Mouse (Mus musculus): ENCODE results near the gene Gm28374.
"Not testable (repeated sequence)": the region's sequence is repeated elsewhere in the genome, so short reads cannot be mapped to it uniquely, and the experiment has no call there.

Gm28374 gene

DNA sequence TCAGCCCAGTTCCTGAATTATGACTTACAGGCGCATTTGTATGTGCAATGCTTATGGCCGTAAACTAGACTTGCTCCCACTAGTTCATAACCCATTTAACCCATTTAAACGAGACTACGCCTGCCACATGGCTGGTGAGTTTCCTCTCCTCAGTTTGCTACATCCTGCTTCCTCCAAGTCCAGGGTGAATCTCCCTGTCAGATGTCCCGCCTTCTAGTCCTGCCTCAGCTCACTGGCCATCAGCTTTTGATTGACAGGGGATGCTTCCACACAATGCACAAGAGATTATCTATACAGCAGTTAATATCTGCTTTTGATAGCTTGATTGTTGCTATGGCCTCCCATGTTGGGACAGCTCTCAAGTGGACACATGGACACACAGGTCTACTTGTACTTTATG, 27.8 kb downstream of the Gm28374 start:
- peak; percentile 4 for DNase-seq

DNA sequence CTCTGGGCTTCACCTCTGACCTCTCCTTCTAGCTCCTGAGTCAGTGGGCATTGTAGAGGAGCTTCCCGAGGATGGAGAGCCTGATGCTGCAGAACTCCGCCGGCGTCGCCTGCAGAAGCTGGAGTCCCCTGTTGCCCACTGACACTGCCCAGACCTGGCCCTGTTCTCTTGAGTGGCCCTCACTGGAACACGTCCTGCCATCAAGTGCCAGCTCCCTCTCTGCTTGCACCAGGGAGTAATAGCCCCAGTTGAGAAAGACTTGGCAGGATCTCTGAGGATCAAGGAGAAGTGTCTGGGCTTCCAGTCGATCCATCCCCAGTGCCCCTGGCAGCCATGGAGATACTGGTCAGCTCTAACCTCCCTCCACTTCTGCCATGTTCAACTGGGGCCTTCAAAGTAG, 29.5 kb downstream of the Gm28374 start:
- DNase-seq, result peak; percentile 8

DNA sequence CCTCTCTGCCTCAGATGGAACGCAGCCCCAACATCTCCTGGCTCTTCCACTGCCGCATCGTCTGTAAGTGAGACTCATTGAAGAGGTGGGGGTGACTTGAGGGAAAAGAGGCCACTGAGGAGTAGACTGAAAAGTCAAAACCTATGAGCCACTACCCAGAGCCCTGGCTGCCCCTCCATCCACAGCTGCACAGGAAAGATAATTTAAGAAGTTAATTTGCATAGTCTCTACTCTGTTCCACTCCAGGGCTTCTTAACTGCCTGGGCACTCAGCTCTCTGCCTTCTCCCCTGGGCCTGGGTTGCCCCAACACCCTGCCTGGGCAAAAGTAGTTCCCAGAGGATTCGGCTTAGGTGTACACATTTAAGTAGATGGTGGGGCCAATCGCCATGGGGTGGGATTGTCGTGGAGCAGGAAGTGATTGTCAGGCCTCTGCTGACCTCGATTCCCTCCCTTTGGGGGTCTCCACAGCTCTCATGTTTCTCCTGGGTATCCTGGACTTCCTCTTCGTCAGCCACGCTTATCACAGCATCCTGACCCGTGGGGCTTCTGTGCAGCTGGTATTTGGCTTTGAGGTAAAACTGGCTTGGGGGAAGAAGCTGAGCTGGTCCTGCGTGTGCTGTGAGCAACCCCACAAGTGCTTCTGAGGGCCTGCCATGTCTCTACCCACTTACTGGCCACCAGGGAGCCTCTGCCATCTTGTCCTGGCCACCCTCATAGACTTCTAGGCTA, 33.2 kb downstream of the Gm28374 start:
- DNase-seq, result peak; percentile 14

DNA sequence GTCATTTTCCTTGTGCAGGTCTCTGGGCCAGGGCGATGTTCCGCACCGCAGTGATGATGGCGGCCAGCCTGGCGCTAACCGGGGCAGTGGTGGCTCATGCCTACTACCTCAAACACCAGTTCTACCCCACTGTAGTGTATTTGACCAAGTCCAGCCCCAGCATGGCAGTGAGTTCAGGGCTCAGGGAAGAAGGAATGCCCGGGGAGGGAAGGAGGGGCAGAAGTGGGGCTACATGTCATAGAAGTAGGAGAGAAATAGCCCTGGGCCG, 34.2 kb downstream of the Gm28374 start:
- peak; percentile 36 for DNase-seq

DNA sequence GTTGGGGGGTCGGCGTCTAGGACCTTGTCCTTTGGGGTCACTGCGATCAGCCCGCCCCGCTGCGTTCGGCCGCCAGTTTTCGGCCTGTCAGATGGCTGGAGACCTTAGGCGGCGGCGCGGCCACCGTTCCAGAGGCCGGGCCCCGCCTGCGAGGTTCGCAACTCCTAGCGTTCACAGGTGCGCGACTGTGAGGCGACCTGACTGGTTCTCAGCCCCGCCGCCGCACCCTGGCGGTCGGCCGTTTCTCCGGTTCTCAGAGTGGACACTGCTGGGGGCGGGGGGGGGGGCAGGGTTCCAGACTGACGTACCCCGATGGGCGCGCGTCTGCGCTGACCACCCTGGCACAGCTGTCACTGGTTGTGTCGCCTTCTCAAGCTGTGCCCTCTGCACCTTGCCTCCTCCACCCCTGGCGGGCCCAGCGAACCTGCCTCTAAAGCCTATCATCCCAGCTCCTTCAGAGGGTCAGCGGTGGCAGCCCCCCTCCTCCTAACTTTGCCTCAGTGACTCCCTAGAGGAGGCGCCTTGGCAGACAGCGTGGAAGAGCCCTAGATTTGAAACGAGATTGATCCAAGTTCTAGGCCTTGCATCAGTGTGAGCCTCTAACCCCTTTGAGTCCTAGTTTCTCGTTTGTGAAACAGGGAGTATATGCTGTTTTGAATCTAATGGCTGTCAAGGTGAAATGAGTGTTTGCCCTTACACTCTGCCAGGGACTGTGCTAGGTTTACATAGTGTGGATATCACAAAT, 34.7 kb downstream of the Gm28374 start:
- no peak for DNase-seq

DNA sequence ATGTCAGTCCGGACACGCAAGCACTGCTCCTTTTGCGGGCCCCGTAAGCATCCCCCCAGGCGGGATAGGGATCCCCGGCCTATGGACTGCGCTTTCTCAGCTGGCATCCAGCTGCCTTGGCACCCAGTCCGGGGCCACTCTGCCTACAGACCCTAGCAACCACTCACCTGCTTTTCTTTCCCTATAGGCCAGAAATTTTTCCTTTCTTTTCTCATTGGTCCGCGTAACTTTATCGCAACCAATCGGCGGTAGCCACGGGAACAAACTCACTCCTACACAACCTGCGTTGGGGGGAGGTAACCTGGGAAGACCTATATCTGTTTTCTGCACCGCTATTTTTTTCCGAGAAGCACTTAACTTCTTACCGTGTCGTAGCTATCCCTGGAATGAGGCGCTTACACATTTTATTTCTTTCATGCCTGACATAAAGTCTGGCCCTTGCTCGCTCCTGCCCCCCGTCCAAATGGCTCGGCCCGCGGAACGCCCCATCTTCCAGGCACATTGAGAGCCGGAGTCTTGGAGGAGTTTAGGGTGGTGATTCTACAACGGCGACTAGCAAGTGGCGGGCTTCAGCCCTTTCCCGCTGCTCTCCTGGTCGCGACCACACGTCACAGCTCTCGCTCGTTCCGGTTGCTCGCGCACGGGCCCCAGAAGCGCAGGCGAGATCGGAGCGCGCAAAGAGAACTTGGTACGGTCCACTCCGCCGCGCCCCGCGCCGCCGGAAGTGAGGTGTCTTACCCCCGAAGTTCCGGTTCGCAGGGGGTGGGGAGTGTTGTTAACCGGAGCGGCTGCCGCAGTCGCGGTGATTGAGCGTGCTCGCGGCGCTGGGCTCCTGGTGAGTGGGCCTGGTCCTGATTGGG, 35.5 kb downstream of the Gm28374 start, which contains the start of gene Syvn1:
Gene Syvn1, plus strand, starts transcription at position 283 of the 860 bp plus-strand sequence.
- peak; percentile 97 for DNase-seq

DNA sequence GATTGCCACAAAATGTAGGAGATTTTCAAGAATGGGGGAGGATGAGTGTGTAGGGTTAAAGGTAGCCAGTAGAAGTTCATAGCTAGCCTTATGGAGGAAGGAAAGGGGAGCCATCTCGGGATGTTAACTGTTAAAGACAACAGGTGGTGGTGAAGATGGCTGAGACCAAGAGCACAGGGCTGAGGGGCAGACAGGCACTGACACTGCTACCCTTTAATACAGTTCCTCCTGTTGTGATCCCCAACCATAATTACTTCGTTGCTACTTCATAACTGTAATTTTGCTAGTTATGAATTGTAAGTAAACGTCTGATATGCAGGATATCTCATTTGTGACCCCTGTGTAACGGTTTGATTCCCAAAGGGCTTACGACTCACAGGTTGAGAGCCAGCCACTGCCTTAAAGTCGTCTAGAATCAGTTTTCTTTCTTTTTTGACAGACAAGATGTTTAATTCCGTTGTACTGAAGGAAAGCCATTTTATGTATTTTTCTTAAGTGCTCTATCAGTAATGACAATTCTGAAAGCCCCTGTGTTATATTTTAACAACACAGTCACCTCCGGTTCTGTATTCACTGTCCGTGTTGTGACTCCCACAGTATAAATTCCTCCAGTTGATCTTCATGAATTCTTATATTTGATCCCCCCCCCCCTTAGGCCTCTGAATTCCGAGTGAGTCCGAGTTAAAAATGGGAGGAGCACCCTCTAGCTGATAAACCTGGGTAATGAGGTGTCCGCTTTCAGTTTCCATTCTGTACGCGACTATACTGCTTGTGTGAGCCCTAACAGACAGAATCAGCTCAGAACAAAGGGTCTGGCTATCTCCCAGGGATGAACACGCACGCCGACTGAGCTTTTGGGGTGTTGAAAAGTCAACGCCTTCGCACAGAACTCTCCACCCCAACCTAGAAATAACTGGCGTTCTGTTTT, 36.4 kb downstream of the Gm28374 start:
- peak; percentile 6 for DNase-seq

DNA sequence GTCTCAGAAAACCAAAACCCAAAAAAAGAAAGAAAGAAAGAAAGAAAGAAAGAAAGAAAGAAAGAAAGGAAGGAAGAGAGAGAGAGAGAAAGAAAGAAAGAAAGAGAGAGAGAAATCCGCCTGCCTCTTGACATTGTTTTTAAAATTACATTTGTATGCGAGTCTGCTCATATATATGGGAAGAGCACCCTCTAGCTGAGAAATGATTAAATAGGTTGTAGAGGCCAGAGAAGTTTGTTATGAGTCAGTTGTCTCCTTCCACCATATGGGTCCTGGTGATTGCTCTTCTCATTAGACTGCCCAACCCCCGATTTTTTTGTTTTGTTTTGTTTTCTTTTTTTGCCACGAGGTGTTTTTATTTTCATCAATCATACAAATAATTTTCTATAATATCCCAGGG, 38.0 kb downstream of the Gm28374 start:
- not testable (repeated sequence) for DNase-seq

DNA sequence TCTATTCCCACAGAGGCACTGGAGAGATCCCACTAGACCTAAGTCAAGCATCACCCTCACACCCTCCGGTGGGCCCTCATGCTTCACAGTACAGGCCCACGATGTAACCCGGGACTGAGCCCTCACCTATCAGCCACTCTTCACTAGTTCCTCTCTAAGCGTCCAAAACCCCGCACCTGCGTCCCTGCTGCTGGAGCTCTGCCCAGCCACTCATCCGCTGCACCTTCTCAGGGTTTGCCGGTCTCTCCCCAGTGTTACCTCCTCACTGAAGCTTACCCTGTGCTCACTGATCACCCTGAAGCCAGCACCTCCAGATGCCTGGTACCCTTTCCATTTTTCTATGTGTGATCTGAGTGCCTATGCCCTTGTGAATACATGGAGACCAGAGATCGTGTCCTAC, 39.8 kb downstream of the Gm28374 start:
- peak; percentile 6 for DNase-seq

DNA sequence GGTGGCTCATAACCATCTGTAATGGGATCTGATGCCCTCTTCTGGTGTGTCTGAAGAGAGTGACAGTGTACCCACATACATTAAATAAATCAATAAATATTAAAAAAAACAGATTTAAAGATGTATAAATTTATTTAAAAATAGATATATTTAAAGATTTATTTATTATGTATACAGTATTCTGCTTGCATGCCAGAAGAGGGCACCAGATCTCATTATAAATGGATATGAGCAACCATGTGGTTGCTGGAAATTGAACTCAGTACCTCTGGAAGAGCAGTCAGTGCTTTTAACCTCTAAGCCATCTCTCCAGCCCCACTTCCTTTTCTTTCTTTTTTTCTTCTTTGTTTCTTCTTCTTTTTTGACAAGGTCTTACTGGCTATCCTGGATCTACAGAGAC, 42.1 kb downstream of the Gm28374 start:
- DNase-seq, result no peak

DNA sequence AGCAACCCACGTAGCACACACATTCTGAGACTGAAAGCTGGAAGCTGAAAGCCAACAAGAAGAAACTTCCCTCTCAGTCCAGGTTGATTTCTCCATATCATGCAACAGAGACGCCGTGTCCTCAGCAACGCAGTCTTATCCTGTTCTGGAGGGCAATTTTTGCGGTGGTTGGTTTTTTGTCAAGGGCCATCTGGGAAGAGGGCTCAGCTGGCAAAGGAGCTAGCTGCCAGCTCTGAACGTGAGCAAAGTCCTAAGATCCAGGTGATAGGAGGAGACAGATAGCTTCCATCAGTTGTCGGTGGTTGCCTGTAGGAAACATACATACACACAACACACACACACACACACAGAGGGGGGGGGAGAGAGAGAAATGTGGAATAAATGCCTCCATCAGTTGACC, 43.7 kb downstream of the Gm28374 start:
- no peak for DNase-seq

DNA sequence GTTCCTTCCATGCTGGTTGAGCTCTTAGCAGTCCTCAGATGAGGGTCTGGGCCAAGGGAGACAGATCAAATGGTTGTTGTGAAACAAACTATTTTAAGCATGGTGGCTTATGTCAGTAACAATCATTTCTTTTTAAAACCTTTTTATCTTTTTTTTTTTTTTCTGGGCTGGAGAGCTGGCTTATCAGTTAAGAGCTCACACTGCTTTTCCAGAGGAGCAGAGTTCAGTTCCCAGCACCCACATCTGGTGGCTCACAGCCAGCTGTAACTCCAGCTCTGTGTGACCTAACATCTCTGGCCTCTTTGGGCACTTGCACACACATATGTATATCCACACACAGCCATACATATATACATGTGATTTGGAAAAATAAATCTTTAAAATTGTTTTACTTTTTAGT, 44.4 kb downstream of the Gm28374 start:
- no peak for DNase-seq

DNA sequence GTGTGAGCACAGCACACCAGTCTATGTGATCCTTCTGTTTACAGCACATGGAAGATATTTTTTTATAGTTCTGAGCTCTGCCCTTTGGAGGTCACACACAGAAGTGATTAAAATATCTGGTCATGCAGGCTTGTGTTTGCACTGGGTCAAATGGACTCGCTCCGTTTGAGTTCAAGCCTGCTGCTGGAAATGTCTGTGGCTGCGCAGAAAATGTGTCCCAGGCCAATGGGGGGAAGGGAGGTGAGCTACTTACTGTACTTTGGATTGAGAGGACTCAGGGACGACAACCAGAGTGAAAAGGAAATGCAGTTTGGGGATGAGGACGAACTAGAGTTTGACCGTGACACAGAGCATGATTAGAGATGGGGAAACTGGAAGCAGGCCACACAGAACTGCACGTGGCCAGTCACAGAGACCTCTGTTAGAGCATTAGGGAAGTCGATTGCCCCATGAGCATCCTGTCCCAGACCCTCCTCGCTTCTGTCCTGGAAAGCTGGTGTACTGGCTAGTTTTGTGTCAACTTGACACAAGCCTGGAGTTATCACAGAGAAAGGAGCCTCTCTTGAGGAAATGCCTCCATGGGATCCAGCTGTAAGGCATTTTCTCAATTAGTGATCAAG, 46.0 kb downstream of the Gm28374 start:
- no peak for DNase-seq

DNA sequence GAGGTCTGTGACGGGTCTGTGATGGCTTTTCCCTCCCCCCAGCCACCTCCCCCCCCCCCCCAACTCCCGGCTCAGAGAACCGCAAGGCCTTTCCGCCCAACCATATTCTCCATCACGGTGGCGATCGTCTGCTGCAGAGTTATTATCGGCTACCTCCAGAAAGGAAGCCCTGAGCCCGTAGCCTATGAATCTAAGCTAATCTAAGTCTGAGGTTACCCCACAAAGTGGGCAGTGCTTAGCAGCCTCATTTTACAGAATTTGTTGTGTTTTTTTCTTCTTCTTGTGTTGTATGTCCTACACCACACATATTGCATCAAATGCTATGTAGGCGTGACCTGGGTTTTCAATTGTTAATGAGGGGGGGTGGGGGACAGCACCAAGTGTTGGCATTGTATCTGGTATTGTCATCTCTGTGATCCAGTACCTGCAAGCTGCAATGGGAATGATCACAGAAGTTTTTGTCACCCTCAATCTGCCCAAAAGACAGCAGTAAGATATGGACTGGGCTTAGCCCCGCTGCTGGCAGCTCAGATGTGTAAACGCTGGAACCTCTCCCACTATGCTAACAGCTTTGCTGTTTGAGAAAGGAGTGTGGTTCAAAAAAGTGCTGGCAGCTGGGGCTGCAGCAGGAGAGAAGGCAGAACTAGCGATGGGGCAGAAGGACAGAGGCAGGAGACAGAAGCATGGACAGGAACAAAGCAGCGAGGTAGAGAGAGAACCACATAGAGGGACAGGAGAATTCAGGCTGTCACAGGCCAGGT, 51.4 kb downstream of the Gm28374 start:
- DNase-seq, result no peak

DNA sequence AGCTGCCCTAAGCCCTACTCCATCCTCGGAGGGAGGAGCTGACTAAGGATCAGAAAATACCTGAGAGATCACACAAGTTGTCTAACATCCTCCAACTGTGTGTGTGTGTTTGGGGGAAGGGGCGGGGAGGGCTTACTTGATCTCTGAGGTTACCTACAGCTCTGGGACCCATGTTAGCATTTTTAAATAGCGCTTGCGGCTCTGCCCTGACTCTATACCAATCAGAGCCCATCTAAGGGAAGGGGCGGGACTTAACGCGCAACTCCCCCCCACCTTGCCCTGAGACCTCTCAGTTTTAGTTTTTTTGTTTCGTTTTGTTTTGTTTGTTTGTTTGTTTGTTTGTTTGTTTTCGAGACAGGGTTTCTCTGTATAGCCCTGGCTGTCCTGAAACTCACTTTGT, 52.6 kb downstream of the Gm28374 start:
- DNase-seq, result no peak

DNA sequence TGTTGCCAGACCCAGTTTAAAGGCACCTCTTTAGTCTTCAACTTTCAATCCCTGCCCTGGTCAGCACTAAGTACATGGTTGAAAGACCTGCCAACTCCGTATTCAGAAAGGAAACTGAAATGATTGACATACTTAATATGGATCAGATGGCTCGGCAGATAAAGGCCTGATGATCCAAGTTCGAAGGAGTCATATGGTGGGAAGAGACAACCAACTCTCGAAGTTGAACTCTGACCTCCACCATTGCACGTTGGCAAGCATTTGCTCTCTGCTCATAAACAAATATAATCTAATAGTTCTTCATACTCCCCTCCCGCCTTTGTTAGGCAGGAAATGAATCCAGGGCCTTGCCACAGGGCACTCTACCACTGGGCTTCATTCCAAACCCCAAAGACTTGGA, 53.1 kb downstream of the Gm28374 start:
- DNase-seq, result no peak

Data from kidney, adult 9 months (tissue).